Mouse (Mus musculus): ENCODE data around the gene Gstm3.

GRCm38 (mm10) chr3:108014974-108015346 lies 45.9 kb upstream of the Gstm3 start:
- TF ChIP-seq CTCF (IDR thresholded peaks at IDR 0.05; ENCODE audit: low read depth) (no peak), EP300 (optimal IDR thresholded peaks at IDR 0.05) (no peak)
